Mouse (Mus musculus) stomach, postnatal 0 days (tissue): ENCODE results near the gene Srp54b. TPM values are rescaled to one million over a fixed set of nuclear protein-coding genes. Genes with fewer than 3 reads are reported as not detected.
A peak's percentile ranks its signal among the peaks of the same experiment; 100 is the strongest.
"Not testable (repeated sequence)": the region's sequence is repeated elsewhere in the genome, so short reads cannot be mapped to it uniquely, and the experiment has no call there.

ENCODE experiments used
- ATAC-seq: fragments of 200-750 bp; cut with Nextera tagmentation; 2 replicates; pipeline ENCODE4 v1.8.0; 2017; ENCODE audit not compliant: low FRiP score, low TSS enrichment
- DNase-seq: peaks from one replicate; pipeline ENCODE4 v3.0.0-alpha.2; 2016; ENCODE audit warnings: low spot score
- H3K27ac ChIP-seq: fragments of 300-500 bp; sonication (generic); replicated peaks from 2 replicates; pipeline ENCODE4 v1.5.1; 2014; ENCODE audit warnings: mild to moderate bottlenecking, control low read depth
- H3K27me3 ChIP-seq: fragments of 300-500 bp; sonication (generic); 2 replicates; pipeline ENCODE4 v1.6.1; 2014; ENCODE audit warnings: low read length; ENCODE audit not compliant: control insufficient read depth, insufficient read depth
- H3K36me3 ChIP-seq: fragments of 300-500 bp; sonication (generic); 2 replicates; pipeline ENCODE4 v1.6.1; 2014; ENCODE audit warnings: low read length, mixed read lengths; ENCODE audit not compliant: control insufficient read depth, insufficient read depth
- H3K4me1 ChIP-seq: fragments of 300-500 bp; sonication (generic); replicated peaks from 2 replicates; pipeline ENCODE4 v1.6.1; 2014; ENCODE audit warnings: antibody characterized with exemption; ENCODE audit not compliant: control insufficient read depth, insufficient read depth
- H3K4me2 ChIP-seq: fragments of 300-500 bp; sonication (generic); replicated peaks from 2 replicates; pipeline ENCODE4 v1.6.1; 2014; ENCODE audit warnings: low read depth, mild to moderate bottlenecking, control low read depth, moderate library complexity
- H3K4me3 ChIP-seq: fragments of 300-500 bp; sonication (generic); 2 replicates; pipeline ENCODE4 v1.5.1; 2014; ENCODE audit warnings: low read depth, low read length, control low read depth
- H3K9ac ChIP-seq: fragments of 300-500 bp; sonication (generic); 2 replicates; pipeline ENCODE4 v1.6.1; 2014; ENCODE audit warnings: mild to moderate bottlenecking, low read length, control low read depth, mixed read lengths
- H3K9me3 ChIP-seq: fragments of 300-500 bp; sonication (generic); 2 replicates; pipeline ENCODE4 v1.6.1; 2016; ENCODE audit warnings: low read length; ENCODE audit not compliant: control insufficient read depth
- WGBS: fragments of 180-500 bp; shearing (Covaris S2); extraction: QIAGEN DNeasy Blood & Tissue Kit; methylation state at CpG from one replicate; pipeline ENCODE4 v1.1.7; 2014; 5-methylcytosine and 5-hydroxymethylcytosine counted together
- polyA plus RNA-seq: library from polyadenylated mRNA; unstranded; fragments of >200 nt; fragmentation: Nextera tagmentation; extraction: Ambion mirVana; gene quantifications from 2 replicates; pipeline ENCODE4 v1.2.1, GENCODE M21; 2015

Gene Srp54b
- polyA plus RNA-seq, 1 experiment from 2014 or later, result 44.8 TPM

GRCm38 (mm10) chr12:55189127-55189526 is 34.2 kb downstream of the Srp54b start:
- DNase-seq, ATAC-seq, H3K27ac ChIP-seq, H3K27me3 ChIP-seq, H3K36me3 ChIP-seq, H3K9me3 ChIP-seq, H3K4me1 ChIP-seq, H3K4me3 ChIP-seq, H3K4me2 ChIP-seq, H3K9ac ChIP-seq: not testable (repeated sequence)
- no CpG with 5 or more reads among the region's 5 CpGs for WGBS

- H3K36me3 ChIP-seq, DNase-seq, H3K4me3 ChIP-seq, H3K27me3 ChIP-seq, H3K4me1 ChIP-seq, H3K9ac ChIP-seq, H3K4me2 ChIP-seq, H3K27ac ChIP-seq, H3K9me3 ChIP-seq: not testable (repeated sequence)
- no CpG with 5 or more reads among the region's 40 CpGs for WGBS
- peak; percentile 99 for ATAC-seq
Observed at GRCm38 (mm10) chr12:55199306-55199705, 44.4 kb downstream of the Srp54b start, which contains the start of gene 1700047I17Rik2. TSS of gene 1700047I17Rik2 (plus strand) at chr12:55199592.

DNA sequence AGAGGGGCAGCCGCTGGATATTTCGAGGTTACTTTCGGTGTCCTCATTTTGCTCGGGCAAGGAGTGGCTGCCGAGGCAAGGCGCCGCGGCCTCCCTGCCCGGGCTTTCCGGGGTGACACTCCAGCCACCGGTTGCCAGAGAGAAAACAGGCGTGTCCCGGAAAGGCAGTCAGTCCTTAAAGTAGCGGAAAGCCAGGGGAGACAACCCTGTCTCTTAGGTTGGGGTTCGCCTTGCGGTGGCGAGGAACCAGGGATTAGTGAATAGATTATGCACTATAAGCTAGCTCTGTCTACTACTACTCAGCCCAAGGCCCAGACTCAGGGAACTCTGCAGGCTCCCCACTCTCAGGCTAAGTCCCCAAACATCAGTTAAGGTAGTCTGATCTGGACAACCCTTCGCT is 44.9 kb downstream of the Srp54b start:
- H3K4me1 ChIP-seq, H3K36me3 ChIP-seq, H3K27me3 ChIP-seq, H3K4me2 ChIP-seq, H3K9ac ChIP-seq, DNase-seq, H3K27ac ChIP-seq, H3K4me3 ChIP-seq, H3K9me3 ChIP-seq: not testable (repeated sequence)
- no CpG with 5 or more reads among the region's 18 CpGs for WGBS
- ATAC-seq, result peak; percentile 62

DNA sequence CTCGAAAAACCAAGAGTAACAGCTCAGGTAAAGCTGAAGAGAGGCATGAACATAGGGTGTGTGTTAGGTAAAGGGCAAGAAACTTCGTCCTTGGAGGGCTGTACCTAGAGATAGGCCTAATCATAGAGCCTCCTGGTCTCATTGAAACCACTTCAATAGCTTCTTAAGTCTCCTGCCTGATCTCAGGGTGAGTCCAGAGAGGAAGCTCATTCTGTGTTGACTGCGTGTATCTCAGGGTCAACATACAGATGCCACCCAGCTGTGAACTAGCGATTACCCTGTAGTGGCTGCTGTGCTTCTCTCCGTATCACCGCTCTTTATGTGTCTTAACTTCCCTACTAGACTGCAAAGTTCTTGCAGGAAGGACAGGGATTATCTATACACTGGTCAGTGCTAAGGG is 58.0 kb downstream of the Srp54b start:
- not testable (repeated sequence) for H3K36me3 ChIP-seq, H3K27ac ChIP-seq, DNase-seq, H3K4me1 ChIP-seq, H3K27me3 ChIP-seq, H3K4me2 ChIP-seq, ATAC-seq, H3K9ac ChIP-seq, H3K4me3 ChIP-seq, H3K9me3 ChIP-seq
- no CpG with 5 or more reads among the region's 6 CpGs for WGBS

DNA sequence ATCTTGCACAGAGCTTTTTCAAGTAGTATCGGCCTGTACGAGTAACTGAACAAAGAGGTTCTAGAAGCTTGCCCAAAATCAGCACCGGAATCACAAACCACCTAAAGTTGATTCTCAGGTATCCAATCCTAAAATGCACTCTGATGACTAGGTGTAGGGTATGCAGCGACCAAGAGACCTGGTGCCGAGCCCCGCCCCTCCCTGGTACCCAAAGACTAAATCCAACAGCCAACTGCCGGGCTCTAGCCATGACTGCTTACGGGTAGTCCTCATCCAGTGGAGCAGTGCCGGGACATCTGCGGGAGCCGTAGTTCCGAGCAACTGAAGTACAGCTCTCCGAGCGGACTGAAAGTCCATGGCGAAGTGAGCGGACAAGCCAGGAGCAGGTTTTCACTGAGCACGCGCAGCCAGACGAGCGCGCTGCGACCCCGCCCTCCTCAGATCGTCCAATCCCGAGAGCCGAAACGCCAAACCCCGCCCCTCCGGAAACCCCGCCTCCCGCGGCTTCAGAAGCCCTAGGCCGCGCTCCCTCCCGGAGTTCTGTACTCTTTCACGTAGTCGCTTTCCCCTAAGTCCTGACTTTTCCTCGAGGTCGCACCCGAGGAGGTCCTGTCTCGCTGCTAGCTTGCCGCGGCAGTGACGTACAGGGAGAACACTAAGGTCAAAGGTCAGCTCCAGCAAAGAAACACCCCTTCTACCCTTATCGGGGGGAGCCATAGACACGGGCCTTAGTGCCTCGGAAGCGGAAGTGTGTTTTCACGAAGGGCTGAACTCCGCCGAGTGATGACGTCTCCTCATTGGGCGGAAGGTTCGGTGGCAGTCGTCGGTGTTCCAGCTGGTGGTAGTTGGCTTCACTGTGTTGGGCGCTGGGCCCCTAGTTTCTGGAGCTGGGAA is 75.0 kb downstream of the Srp54b start, which contains the start of gene Srp54c:
Gene Srp54c, plus strand, starts transcription at position 543 of the 894 bp plus-strand sequence.
- DNase-seq, H3K4me2 ChIP-seq, H3K27me3 ChIP-seq, H3K9me3 ChIP-seq, H3K4me1 ChIP-seq, H3K9ac ChIP-seq, H3K27ac ChIP-seq, H3K36me3 ChIP-seq: not testable (repeated sequence)
- H3K4me3 ChIP-seq, result peak within 1 kb of the TSS; percentile 27; the same call in 1 of the 2 replicates
- no CpG with 5 or more reads among the region's 57 CpGs for WGBS
- peak; percentile 98 for ATAC-seq

DNA sequence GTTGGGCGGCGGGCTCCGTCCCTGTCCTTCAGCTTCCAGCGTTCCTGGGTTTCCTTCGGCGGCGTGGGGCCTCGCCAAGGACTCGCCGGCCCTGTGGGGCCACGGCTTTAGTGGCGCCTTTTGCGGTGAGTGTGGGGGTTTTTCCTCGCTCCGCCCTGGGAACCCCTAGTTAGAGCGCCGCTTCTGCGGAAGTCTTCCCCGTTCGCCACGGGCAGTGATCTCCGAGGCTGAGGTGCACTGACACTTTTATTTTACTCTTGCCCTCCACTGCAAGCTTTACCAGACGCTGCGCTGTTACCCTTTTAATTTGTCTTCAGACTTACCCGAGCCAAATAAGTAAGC is 75.6 kb downstream of the Srp54b start:
- H3K36me3 ChIP-seq, H3K4me2 ChIP-seq, H3K27me3 ChIP-seq, H3K27ac ChIP-seq, H3K9me3 ChIP-seq, H3K4me1 ChIP-seq, DNase-seq, H3K9ac ChIP-seq: not testable (repeated sequence)
- ATAC-seq, result peak; percentile 43; the same call in 1 of the 2 replicates
- WGBS, result under 1% methylated on average over 11 of the region's 25 CpGs
- H3K4me3 ChIP-seq, result peak overlapping the region; percentile 27; the same call in 1 of the 2 replicates

Other genes starting within 250 kb of the Srp54b start
- gene Gm20403, start 168.6 kb upstream of the Srp54b start, polyA plus RNA-seq, result 0.64 and 0.80 TPM in 2 replicates
- 13.0 and 14.0 TPM in 2 replicates for gene Baz1a, start 140.8 kb upstream of the Srp54b start, polyA plus RNA-seq
- gene 2700097O09Rik, start 75.0 kb upstream of the Srp54b start, polyA plus RNA-seq, result 9.8 and 11.2 TPM in 2 replicates
- gene Srp54a, start 74.8 kb upstream of the Srp54b start, polyA plus RNA-seq, result 123 and 124 TPM in 2 replicates
- gene Fam177a, start 30.6 kb upstream of the Srp54b start, polyA plus RNA-seq, result 28.1 and 30.2 TPM in 2 replicates
- gene 1700047I17Rik2, start 44.5 kb downstream of the Srp54b start, polyA plus RNA-seq, result not detected in 2 replicates
- 61.4 and 61.6 TPM in 2 replicates for gene Srp54c, start 75.1 kb downstream of the Srp54b start, polyA plus RNA-seq
- gene 1110008L16Rik, start 144.5 kb downstream of the Srp54b start, polyA plus RNA-seq, result 30.0 and 30.2 TPM in 2 replicates
- 7.2 and 8.0 TPM in 2 replicates for gene Ppp2r3c, start 147.9 kb downstream of the Srp54b start, polyA plus RNA-seq
- gene Psma6, start 229.1 kb downstream of the Srp54b start, polyA plus RNA-seq, result 357 and 358 TPM in 2 replicates